Mouse (Mus musculus) hematopoietic stem cell, adult 5-6 weeks (primary cell): ENCODE results near the gene Arhgef33. TPM values are rescaled to one million over a fixed set of nuclear protein-coding genes. Genes with fewer than 3 reads are reported as not detected.

Experiments used
- ATAC-seq, 2 experiments: fragments of 125-278 bp in 1 of 2; replicated peaks in 1 of 2; 2 replicates each; pipeline ENCODE4 v1.8.0; 2016 to 2017; ENCODE audit warnings: inconsistent platforms in 2 of 2, mild to moderate bottlenecking in 2 of 2, moderate number of reproducible peaks in 2 of 2, low read depth in 1 of 2, moderate TSS enrichment in 1 of 2; ENCODE audit not compliant: low FRiP score in 2 of 2, poor library complexity in 2 of 2, severe bottlenecking in 2 of 2, insufficient read depth in 1 of 2, low TSS enrichment in 1 of 2
- total RNA-seq: library from RNA; stranded (forward); fragments of 172-1452, 232-1000 nt; gene quantifications from 2 replicates; pipeline ENCODE4 v1.2.3, GENCODE M21; 2017

The Arhgef33 gene
- total RNA-seq, 1 experiment from 2014 or later: not detected

DNA sequence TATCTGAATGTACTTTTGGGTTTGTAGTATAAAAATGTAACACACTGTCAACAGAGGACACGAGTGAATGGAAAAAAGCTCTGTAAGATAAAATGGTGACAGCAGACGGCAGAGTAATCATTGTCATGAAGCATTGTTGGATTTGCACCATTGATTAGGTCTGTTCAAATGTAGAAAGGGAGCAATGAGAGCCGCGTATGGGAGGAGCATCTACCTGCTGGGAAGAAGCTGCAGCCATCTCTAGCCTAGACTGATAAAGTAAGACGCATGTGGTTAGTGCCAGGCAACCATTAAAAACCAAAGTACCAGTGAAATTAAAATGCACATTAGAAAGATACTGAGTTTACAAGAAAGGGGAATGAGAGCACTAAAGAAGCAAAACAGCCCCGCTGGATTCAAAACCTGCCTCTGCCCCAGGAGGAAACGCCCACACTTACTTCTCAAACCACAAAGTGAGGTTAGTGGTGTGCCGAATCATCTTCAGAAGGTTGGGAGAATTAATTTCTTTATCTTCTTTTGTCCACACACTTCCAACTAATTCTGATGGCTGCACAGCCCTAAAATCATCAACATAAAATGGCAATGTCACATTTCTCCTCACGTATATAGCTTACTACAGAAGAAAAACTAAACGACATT lies 111.5 kb downstream of the Arhgef33 start:
- ATAC-seq: 0 out of 4 replicates have a peak, but pooled peaks of 1 of the 2 experiments have one; percentile 7

- no peak for ATAC-seq
These were observed 113.8 kb downstream of the Arhgef33 start for GRCm38 (mm10) chr17:80420998-80421397.

GRCm38 (mm10) chr17:80426171-80426570 lies 119.0 kb downstream of the Arhgef33 start:
- no peak for ATAC-seq

DNA sequence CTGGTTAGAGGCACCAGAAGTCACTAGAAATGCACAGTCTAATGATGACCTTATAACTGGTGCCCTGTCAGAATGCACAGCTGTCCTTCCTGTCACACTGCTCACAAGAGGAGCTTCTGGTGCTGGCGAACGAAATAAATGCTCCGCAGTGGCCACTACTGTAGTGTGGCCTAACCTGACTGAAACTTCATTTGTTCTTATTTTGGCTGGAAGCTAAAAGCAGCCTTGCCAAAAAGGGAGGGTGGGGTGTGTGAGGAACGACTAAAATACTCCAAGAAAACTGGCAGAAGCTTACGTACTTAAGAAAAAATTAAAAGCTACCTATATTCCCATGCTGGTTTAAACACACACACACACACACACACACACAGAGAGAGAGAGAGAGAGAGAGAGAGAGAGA lies 119.7 kb downstream of the Arhgef33 start:
- ATAC-seq: no peak

DNA sequence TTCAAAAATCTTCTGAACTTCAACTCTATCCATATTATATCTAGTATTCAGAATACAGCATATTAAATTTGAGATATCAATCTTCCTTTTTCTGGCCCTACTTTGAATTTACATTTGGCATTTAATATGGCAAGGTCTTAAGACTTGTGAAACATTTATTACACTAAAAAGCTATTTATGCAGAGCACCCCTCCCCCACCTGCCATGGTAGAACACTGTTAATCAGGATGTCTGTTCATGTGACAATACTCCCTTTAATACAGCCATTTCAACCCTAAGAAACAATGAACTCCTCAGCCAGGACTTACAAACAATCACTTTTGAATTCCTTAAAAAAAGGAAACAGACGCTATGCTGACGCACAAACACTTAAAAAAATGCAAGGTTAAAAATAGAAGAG lies 120.8 kb downstream of the Arhgef33 start:
- no peak for ATAC-seq

DNA sequence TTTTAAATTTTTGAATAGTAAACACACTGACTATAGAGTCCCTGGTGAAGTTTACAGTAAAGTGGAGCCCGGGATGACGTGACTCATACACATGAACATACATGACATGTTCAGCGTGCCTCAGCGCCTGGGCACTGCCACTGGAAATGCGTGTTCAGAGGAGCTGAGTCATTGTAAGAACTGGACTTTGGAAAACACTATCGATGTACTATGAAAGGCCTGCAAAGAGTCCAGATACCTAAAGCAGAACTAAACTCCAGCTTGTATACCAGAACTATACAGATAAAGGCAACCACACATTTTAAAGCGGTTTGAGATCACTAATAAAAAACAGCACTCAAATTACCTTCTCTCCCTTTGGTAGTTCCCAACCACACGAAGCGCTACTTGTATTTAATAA lies 124.8 kb downstream of the Arhgef33 start:
- ATAC-seq: no peak

DNA sequence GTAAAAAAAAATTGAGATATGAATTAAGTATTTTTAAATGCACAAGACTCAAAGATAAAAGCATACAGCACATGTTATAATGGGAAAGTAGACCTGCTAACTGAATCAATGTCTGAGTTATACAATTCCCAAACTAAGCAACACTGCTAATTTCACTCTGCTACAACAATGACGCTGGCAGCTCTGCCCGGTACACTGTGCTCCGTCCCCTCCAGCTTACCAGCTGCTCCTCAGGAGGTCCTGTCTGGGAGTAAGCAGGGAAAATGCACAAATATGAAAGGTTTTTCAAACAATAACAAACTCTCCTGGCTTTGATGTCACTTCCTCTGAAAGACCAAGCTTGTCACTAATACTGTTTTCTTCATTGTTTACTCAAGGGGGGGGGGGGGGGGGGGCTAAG lies 127.2 kb downstream of the Arhgef33 start:
- ATAC-seq: no peak

- ATAC-seq: no peak
These were observed 128.5 kb downstream of the Arhgef33 start for GRCm38 (mm10) chr17:80435680-80436079.

DNA sequence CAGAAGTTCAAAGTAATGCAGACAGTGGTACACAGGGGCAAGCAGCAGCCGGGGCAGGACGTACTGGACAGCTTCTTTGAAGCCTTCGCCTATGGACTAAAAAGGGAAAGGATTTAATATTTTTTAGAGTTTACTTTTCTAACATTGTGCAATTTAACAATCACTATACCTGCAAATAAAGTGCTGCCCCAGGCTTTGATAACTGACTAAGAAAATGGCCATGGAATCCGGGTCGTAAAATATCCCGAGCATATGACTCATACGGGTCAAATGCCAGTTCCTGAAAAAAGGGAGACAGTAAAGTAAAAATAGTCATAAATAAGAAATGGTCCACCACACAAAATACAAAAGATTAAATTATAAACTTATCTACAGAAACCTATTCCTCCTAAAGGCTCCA lies 138.2 kb downstream of the Arhgef33 start:
- ATAC-seq: no peak

- ATAC-seq: no peak
These were observed 139.3 kb downstream of the Arhgef33 start for GRCm38 (mm10) chr17:80446470-80446869.

Other genes starting within 250 kb of the Arhgef33 start
- gene Hnrnpll, start 245.1 kb upstream of the Arhgef33 start, total RNA-seq: 43.3 and 52.2 TPM in 2 replicates
- 10.9 and 12.1 TPM in 2 replicates for gene Galm, start 179.9 kb upstream of the Arhgef33 start, total RNA-seq
- gene Srsf7, start 100.1 kb upstream of the Arhgef33 start, total RNA-seq: 455 and 472 TPM in 2 replicates
- gene Ttc39d, start 99.9 kb upstream of the Arhgef33 start, total RNA-seq: not detected in 2 replicates
- gene Gemin6, start 83.0 kb upstream of the Arhgef33 start, total RNA-seq: 26.7 and 39.8 TPM in 2 replicates
- 11.1 and 13.3 TPM in 2 replicates for gene Morn2, start 17.2 kb upstream of the Arhgef33 start, total RNA-seq
- gene Dhx57, start 16.9 kb upstream of the Arhgef33 start, total RNA-seq: 14.5 and 23.8 TPM in 2 replicates
- gene Gm10190, start 66.1 kb downstream of the Arhgef33 start, total RNA-seq: not detected in 2 replicates
- gene Sos1, start 173.0 kb downstream of the Arhgef33 start, total RNA-seq: 12.4 and 13.6 TPM in 2 replicates